Mouse (Mus musculus) liver, postnatal 0 days (tissue): ENCODE measurements around the gene Trem2.

ENCODE experiments used
- CTCF ChIP-seq: sonication (generic); IDR thresholded peaks from 2 replicates; pipeline ENCODE4 v1.5.1; 2016; ENCODE audit warnings: antibody characterized with exemption, low read depth
- EP300 ChIP-seq: IDR thresholded peaks from 2 replicates; pipeline ENCODE4 v1.6.1; 2016; ENCODE audit warnings: antibody characterized with exemption, low read depth, mild to moderate bottlenecking

GRCm38 (mm10) chr17:48325093-48325492 is 21.1 kb upstream of the Trem2 start:
- TF ChIP-seq CTCF (no peak), EP300 (no peak)
